Mouse (Mus musculus): ENCODE results near the gene Pten.

DNA sequence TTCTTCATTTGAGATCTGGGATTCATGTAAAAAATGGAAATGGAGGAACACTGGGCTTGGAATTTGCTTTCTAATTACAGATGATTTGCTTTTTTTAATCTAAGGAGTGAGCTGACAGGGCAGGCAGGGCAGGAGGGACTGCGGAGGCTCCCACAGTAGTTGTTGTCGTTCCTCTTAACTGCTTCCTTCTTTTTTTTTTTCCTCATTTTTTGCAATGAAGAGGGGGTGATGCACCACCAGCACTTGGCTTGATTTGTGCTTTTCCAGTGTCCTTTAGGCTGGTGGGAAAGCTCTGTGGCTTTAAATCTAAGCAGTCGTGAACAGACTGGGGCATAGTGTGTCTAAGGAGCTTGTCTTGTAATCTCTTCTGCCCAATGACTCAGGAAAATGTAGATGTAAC, 21.8 kb downstream of the Pten start:
- TF ChIP-seq CTCF (IDR thresholded peaks at IDR 0.05; ENCODE audit: low read depth, low read length) (no peak), GATA1 (IDR thresholded peaks at IDR 0.05; ENCODE audit: borderline replicate concordance, low read length) (no peak), TAL1 (conservative IDR thresholded peaks at IDR 0.05; ENCODE audit: low read depth, low read length) (no peak)

Measured in G1E (cell line).